Mouse (Mus musculus) cerebellum, postnatal 25 days (tissue): ENCODE measurements around the gene Krt90.

ENCODE experiments used
- DNase-seq, 2 experiments: peaks; one replicate each; pipeline ENCODE4 v3.0.0; 2021; ENCODE audit warnings: mixed read lengths in 2 of 2

Gene Krt90

GRCm38 (mm10) chr15:101508247-101508646 is 54.5 kb downstream of the Krt90 start:
- no peak for DNase-seq

- DNase-seq: peak in 1 of 2 experiments; percentile 11
Observed at GRCm38 (mm10) chr15:101506896-101507758, 55.6 kb downstream of the Krt90 start.
